Mouse (Mus musculus) monocyte, adult 5-6 weeks (primary cell): ENCODE data around the gene Zbtb20. TPM values are rescaled to one million over a fixed set of nuclear protein-coding genes. Genes with fewer than 3 reads are reported as not detected.

Source experiments
- ATAC-seq: fragments of 153-309, 156-312 bp; replicated peaks from 2 replicates; pipeline ENCODE4 v1.8.0; 2017; ENCODE audit warnings: mild to moderate bottlenecking; ENCODE audit not compliant: low TSS enrichment, insufficient number of reproducible peaks, severe bottlenecking, poor library complexity, low FRiP score
- total RNA-seq: library from RNA; stranded (forward); fragments of 200-1000, 200-491, 200-594 nt; gene quantifications from 3 replicates; pipeline ENCODE4 v1.2.3, GENCODE M21; 2017

Gene Zbtb20
- total RNA-seq, 1 experiment from 2014 or later, result 9.1 TPM

DNA sequence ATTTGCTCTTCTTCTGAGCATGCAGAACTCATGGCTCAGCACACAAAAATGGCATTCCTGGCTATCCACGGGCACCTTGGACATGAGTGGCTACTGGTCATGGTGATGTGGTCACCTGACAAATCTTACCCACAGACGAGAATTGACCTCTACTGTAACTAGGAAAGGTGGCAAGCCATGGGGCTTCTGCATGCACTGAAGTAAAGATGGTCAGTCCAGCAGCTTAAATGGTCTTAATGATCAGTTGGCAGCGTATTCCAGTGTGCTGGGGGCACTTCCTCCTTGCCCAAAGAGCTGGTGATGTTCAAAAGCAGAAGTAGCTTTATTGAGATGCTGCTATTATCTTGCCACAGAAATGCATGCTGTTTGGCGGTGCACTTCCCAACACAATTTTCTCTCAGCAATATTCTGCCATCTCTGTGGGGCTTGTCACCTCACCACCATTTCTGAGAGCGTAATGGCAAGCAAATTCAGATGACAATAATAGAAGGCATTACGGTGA is 704.7 kb downstream of the Zbtb20 start:
- peak; percentile 59 for ATAC-seq

GRCm38 (mm10) chr16:43581551-43581950 is 705.9 kb downstream of the Zbtb20 start:
- no peak for ATAC-seq

DNA sequence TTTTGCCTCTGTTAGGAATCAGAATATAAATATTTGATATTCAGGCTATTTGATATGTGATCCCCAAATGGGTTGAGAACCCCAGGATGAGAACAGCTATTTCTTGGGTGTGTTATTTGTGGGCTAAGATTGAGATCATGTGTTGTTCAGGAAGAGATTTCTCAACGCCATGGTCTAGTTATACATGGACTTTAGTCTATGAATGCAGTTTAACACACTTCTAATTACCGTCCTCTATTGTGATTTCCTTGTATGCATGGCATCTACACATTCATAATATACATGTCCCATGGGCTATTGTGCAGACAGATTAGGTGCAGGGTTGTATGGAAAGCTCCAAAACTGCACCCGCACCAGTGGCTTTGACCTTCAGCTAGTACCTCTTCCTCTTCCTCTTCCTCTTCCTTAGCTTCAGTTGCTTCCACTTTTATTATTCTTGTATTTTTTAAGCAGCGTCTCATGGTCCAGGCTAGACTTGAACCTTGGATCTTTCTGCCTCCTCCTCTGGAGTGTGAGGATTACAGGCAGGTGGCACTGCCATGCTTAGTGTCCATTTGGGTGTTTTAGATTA is 711.3 kb downstream of the Zbtb20 start:
- peak; percentile 33; the same call in 1 of the 2 replicates for ATAC-seq

- no peak for ATAC-seq
These were observed 715.2 kb downstream of the Zbtb20 start for GRCm38 (mm10) chr16:43590704-43591493.

DNA sequence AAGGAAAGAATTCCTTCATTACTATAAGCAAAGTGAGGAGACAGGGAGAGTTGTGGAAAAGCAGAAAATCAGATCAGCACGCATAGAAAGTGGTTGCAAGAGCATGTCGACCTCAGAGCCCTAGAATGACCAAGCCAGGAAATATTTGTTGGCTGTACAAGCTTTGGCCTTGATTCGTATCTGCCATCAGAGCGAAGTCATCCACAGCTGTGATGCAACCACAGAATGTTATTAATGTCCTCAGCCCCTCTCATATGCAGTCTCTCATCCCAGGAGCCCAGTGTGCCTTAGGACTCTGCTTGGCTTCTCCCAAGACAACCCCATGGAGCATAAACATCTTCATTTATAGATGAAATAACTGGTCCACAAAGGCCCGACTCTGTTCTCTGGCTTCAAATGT is 716.4 kb downstream of the Zbtb20 start:
- ATAC-seq, result no peak

GRCm38 (mm10) chr16:43592801-43593200 is 717.1 kb downstream of the Zbtb20 start:
- no peak for ATAC-seq

DNA sequence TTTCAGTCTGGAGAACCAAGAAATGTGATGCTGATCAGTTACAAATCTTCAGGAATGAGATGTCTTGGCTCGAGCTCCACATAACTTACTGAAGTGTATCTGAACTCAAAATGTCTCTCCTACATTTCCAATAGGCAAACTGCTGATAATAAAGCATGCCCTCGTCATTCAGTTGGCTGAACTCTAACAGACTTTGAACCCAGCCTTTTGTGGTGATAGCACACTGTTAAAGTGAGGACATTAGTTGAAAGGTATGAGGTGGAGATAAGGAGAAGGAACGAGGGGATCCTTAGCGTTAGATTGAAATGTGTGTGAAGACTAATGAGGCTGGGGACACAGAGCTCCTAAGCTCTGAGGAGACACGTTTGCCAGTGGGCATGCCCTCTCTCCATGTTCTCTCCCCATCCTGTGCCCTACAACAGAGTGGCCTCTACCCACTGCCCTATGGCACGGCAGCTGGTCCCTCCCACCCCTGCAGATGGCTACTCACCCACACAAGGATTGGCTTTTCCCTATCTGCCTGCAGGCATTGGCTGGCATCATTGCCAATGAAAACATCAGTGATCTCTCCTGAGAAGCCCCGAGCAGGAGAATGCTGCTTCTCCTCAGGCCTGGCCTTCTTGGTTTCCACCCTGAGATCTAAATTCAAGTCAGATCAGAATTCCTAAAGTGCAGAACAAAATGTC is 721.8 kb downstream of the Zbtb20 start:
- no peak for ATAC-seq

DNA sequence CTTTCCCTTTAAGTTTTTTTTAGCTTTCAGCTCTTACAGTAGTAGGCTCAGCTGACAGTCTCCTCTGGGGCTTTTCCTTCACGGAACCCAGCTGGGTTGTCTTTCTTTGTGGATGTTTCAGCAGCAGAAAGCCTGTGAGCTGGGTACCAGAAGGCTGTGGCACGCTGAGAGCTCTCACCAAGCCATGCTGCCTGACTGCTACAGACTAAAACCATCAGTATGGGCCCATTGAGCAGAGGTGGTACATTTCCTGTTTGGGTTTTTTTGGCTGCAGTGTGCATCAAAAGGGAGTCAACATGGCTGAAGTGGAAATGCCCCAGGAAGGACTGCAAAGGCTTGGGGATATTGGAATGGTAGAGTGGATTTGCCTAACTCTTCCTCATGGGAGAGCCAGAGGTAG is 724.0 kb downstream of the Zbtb20 start:
- no peak for ATAC-seq

DNA sequence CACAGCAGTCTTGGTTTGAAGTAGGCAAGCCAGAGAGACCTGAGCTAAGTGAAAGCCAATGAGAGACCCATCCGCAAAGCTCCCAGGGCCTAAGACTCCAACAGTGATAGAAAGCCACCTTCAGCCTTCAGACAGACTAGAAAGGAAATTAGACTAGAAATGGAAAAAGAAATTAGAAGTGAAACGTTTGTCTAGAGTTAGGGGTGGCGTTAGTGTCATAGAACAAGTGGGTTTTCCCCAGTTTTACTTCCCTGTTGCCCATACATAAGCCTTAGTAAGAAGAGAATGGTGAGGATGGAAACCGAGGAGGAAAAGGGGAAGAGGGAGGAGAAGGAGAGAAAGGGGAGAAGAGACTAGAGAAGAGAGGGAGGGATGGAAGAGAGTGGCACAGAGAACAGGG is 726.9 kb downstream of the Zbtb20 start:
- no peak for ATAC-seq

- ATAC-seq, result no peak
These were observed 728.0 kb downstream of the Zbtb20 start for GRCm38 (mm10) chr16:43603591-43604141.

GRCm38 (mm10) chr16:43604399-43605013 is 728.8 kb downstream of the Zbtb20 start:
- no peak for ATAC-seq

- no peak for ATAC-seq
These were observed 731.4 kb downstream of the Zbtb20 start for GRCm38 (mm10) chr16:43607086-43607485.

- ATAC-seq, result no peak
These were observed 732.4 kb downstream of the Zbtb20 start for GRCm38 (mm10) chr16:43608066-43608465.

- ATAC-seq, result no peak
These were observed 734.7 kb downstream of the Zbtb20 start for GRCm38 (mm10) chr16:43610375-43610774.

- ATAC-seq, result no peak
These were observed 740.7 kb downstream of the Zbtb20 start for GRCm38 (mm10) chr16:43616348-43616747.

- ATAC-seq, result no peak
These were observed 741.7 kb downstream of the Zbtb20 start for GRCm38 (mm10) chr16:43617346-43617745.

- ATAC-seq, result 0 out of 2 replicates have a peak, but pooled peaks have one; percentile 13
These were observed 742.6 kb downstream of the Zbtb20 start for GRCm38 (mm10) chr16:43618286-43618685.

- ATAC-seq, result no peak
These were observed 743.6 kb downstream of the Zbtb20 start for GRCm38 (mm10) chr16:43619277-43619676.

GRCm38 (mm10) chr16:43620359-43620758 is 744.7 kb downstream of the Zbtb20 start:
- no peak for ATAC-seq
